Mouse (Mus musculus): Measurements from ENCODE around the gene Wscd2.

- TF ChIP-seq ZC3H11A (IDR thresholded peaks at IDR 0.05; ENCODE audit: low read depth, low read length) (no peak), NRF1 (IDR thresholded peaks at IDR 0.05; ENCODE audit: low read depth, low read length) (no peak), CTCF (conservative IDR thresholded peaks at IDR 0.05 in 1 of 2, IDR thresholded peaks at IDR 0.05 in 1 of 2; ENCODE audit: low read depth in 2 of 2, low read length in 2 of 2) (no peak), MAFK (IDR thresholded peaks at IDR 0.05; ENCODE audit: insufficient replicate concordance, low read length) (no peak), POLR2A (IDR thresholded peaks at IDR 0.05; ENCODE audit: low read depth, low read length) (no peak)
Measured at GRCm38 (mm10) chr5:113637631-113638030, 147.5 kb downstream of the Wscd2 start.

Measured in CH12.LX (cell line).